Mouse (Mus musculus) myocyte (in vitro differentiated cells): ENCODE measurements around the gene Ap2s1.

Source experiments
- MAX ChIP-seq: IDR thresholded peaks from one replicate; pipeline ENCODE4 v1.6.1; 2011; ENCODE audit warnings: low read depth, mild to moderate bottlenecking, control low read depth
- POLR2A ChIP-seq: IDR thresholded peaks from one replicate; pipeline ENCODE4 v1.6.1; 2011; ENCODE audit warnings: low read depth, mild to moderate bottlenecking, control low read depth, moderate library complexity; ENCODE audit not compliant: insufficient read length
- POLR2AphosphoS2 ChIP-seq: IDR thresholded peaks from one replicate; pipeline ENCODE4 v1.6.1; 2011; ENCODE audit warnings: low read depth, control low read depth; ENCODE audit not compliant: insufficient read length
- TCF3 ChIP-seq: IDR thresholded peaks from one replicate; pipeline ENCODE4 v1.6.1; 2011; ENCODE audit warnings: low read depth, control low read depth; ENCODE audit not compliant: insufficient read length
- USF1 ChIP-seq: IDR thresholded peaks from one replicate; pipeline ENCODE4 v1.6.1; 2011; ENCODE audit warnings: low read depth, mild to moderate bottlenecking, control low read depth, moderate library complexity

DNA sequence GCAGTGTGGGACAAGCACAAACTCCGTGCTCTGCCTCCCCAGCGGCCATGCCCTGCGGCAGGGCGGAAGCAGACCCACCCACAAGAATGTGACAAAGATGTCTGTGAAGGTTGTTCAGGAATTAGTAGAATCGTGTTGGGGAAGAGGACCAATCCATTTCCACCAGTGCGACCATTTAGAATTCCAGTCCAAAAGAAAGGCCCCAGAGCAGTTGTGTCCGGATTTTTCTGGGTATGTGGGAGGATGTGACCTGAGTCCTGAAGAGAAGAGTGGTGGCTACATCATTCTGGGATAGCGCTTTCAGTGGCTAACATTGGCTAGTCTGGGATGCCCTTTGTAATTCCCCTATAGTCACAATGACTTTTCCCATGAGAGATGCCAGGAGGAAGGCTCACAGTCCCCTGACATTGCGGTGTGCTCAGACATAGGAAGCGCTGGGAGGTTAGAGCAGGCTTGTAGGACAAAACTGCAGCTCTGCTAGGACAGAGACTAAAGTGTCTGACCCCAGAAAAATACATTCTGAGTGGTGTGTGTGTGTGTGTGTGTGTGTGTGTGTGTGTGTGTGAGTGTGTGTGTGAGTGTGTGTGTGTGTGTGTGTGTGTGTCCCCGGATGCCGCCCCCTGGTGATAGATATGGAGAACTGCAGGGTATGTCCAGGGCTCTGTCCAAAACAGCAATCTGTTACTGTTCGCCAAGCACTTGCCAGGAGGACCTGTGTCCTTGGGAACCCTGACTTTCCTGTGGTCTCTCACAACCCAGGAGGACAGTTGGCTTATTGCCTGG is 25.4 kb upstream of the Ap2s1 start:
- no peak for TF ChIP-seq POLR2A
- no peak for TF ChIP-seq TCF3
- no peak for TF ChIP-seq MAX
- no peak for TF ChIP-seq USF1
- TF ChIP-seq POLR2AphosphoS2 = no peak
